Mouse (Mus musculus): Measurements from ENCODE around the gene Sugct. TPM values are rescaled to one million over a fixed set of nuclear protein-coding genes. Genes with fewer than 3 reads are reported as not detected.

The Sugct gene
- polyA plus RNA-seq, 1 experiment: 2.1 TPM

GRCm38 (mm10) chr13:16939466-16939811 is 755.9 kb downstream of the Sugct start:
- Histone ChIP-seq H3K27me3 (replicated peaks) (no peaks in the 10 kb centered on the region), H3K9me3 (no peaks in the 10 kb centered on the region; the same call in 1 of the 2 replicates), H3K4me3 (replicated peaks) (no peak overlapping the region), H3K4me1 (no peaks in the 10 kb centered on the region), H3K36me3 (replicated peaks; ENCODE audit: low read length) (no peaks in the 10 kb centered on the region)
- no peak for TF ChIP-seq FLI1 (IDR thresholded peaks at IDR 0.05; ENCODE audit: low read length)
- TF ChIP-seq GATA1 (IDR thresholded peaks at IDR 0.05; ENCODE audit: borderline replicate concordance, low read length): no peak

GRCm38 (mm10) chr13:16938552-16939465 is 756.5 kb downstream of the Sugct start:
- Histone ChIP-seq H3K36me3 (replicated peaks; ENCODE audit: low read length) (no peaks in the 10 kb centered on the region), H3K4me1 (no peaks in the 10 kb centered on the region), H3K27me3 (replicated peaks) (no peaks in the 10 kb centered on the region), H3K4me3 (replicated peaks) (no peak overlapping the region), H3K9me3 (no peaks in the 10 kb centered on the region; the same call in 1 of the 2 replicates)
- TF ChIP-seq GATA1 (IDR thresholded peaks at IDR 0.05; ENCODE audit: borderline replicate concordance, low read length) (no peak), FLI1 (IDR thresholded peaks at IDR 0.05; ENCODE audit: low read length) (no peak)

GRCm38 (mm10) chr13:16937422-16938202 is 757.7 kb downstream of the Sugct start:
- Histone ChIP-seq H3K9me3 (no peaks in the 10 kb centered on the region; the same call in 1 of the 2 replicates), H3K4me3 (replicated peaks) (no peak overlapping the region)

GRCm38 (mm10) chr13:16935029-16935428 is 760.3 kb downstream of the Sugct start:
- Histone ChIP-seq H3K4me3 (replicated peaks) (no peak overlapping the region), H3K27me3 (replicated peaks) (no peaks in the 10 kb centered on the region), H3K4me1 (no peaks in the 10 kb centered on the region), H3K36me3 (replicated peaks; ENCODE audit: low read length) (no peaks in the 10 kb centered on the region), H3K9me3 (no peaks in the 10 kb centered on the region; the same call in 1 of the 2 replicates)
- TF ChIP-seq GATA1 (IDR thresholded peaks at IDR 0.05; ENCODE audit: borderline replicate concordance, low read length): no peak

More at GRCm38 (mm10) chr13:16937422-16938202, 757.7 kb downstream of the Sugct start:
- Histone ChIP-seq H3K36me3 (replicated peaks; ENCODE audit: low read length) (no peaks in the 10 kb centered on the region), H3K4me1 (no peaks in the 10 kb centered on the region), H3K27me3 (replicated peaks) (no peaks in the 10 kb centered on the region)
- no peak for TF ChIP-seq GATA1 (IDR thresholded peaks at IDR 0.05; ENCODE audit: borderline replicate concordance, low read length)
- TF ChIP-seq FLI1 (IDR thresholded peaks at IDR 0.05; ENCODE audit: low read length): no peak

GRCm38 (mm10) chr13:16933600-16933999 is 761.8 kb downstream of the Sugct start:
- TF ChIP-seq GATA1 (IDR thresholded peaks at IDR 0.05; ENCODE audit: borderline replicate concordance, low read length) (no peak), FLI1 (IDR thresholded peaks at IDR 0.05; ENCODE audit: low read length) (no peak)
- H3K4me1 ChIP-seq: no peaks in the 10 kb centered on the region
- no peak overlapping the region for H3K4me3 ChIP-seq (replicated peaks)
- H3K36me3 ChIP-seq (replicated peaks; ENCODE audit: low read length): no peaks in the 10 kb centered on the region
- no peaks in the 10 kb centered on the region for H3K27me3 ChIP-seq (replicated peaks)
- H3K9me3 ChIP-seq: no peaks in the 10 kb centered on the region

GRCm38 (mm10) chr13:16921305-16921704 is 774.0 kb downstream of the Sugct start:
- H3K27me3 ChIP-seq (replicated peaks): no peaks in the 10 kb centered on the region
- no peaks in the 10 kb centered on the region for H3K4me1 ChIP-seq

GRCm38 (mm10) chr13:16915697-16916096 is 779.7 kb downstream of the Sugct start:
- no peak for TF ChIP-seq GATA1 (IDR thresholded peaks at IDR 0.05; ENCODE audit: borderline replicate concordance, low read length)

More at GRCm38 (mm10) chr13:16921305-16921704, 774.0 kb downstream of the Sugct start:
- H3K9me3 ChIP-seq: no peaks in the 10 kb centered on the region
- no peak overlapping the region for H3K4me3 ChIP-seq (replicated peaks)
- H3K36me3 ChIP-seq (replicated peaks; ENCODE audit: low read length): no peaks in the 10 kb centered on the region
- no peak for TF ChIP-seq FLI1 (IDR thresholded peaks at IDR 0.05; ENCODE audit: low read length)

GRCm38 (mm10) chr13:16912214-16912613 is 783.1 kb downstream of the Sugct start:
- TF ChIP-seq FLI1 (IDR thresholded peaks at IDR 0.05; ENCODE audit: low read length): no peak
- no peak for TF ChIP-seq GATA1 (IDR thresholded peaks at IDR 0.05; ENCODE audit: borderline replicate concordance, low read length)
- Histone ChIP-seq H3K4me3 (replicated peaks) (no peak overlapping the region), H3K4me1 (no peaks in the 10 kb centered on the region)

More at GRCm38 (mm10) chr13:16915697-16916096, 779.7 kb downstream of the Sugct start:
- H3K27me3 ChIP-seq (replicated peaks): no peaks in the 10 kb centered on the region
- no peaks in the 10 kb centered on the region for H3K36me3 ChIP-seq (replicated peaks; ENCODE audit: low read length)
- H3K4me3 ChIP-seq (replicated peaks): no peak overlapping the region
- no peaks in the 10 kb centered on the region for H3K9me3 ChIP-seq
- H3K4me1 ChIP-seq: no peaks in the 10 kb centered on the region

GRCm38 (mm10) chr13:16906974-16907373 is 788.4 kb downstream of the Sugct start:
- Histone ChIP-seq H3K9me3 (no peaks in the 10 kb centered on the region), H3K4me1 (no peaks in the 10 kb centered on the region), H3K4me3 (replicated peaks) (no peak overlapping the region), H3K36me3 (replicated peaks; ENCODE audit: low read length) (no peaks in the 10 kb centered on the region), H3K27me3 (replicated peaks) (no peaks in the 10 kb centered on the region)
- TF ChIP-seq GATA1 (IDR thresholded peaks at IDR 0.05; ENCODE audit: borderline replicate concordance, low read length) (no peak), FLI1 (IDR thresholded peaks at IDR 0.05; ENCODE audit: low read length) (no peak)

More at GRCm38 (mm10) chr13:16912214-16912613, 783.1 kb downstream of the Sugct start:
- Histone ChIP-seq H3K36me3 (replicated peaks; ENCODE audit: low read length) (no peaks in the 10 kb centered on the region), H3K9me3 (no peaks in the 10 kb centered on the region), H3K27me3 (replicated peaks) (no peaks in the 10 kb centered on the region)

- no peaks in the 10 kb centered on the region for H3K4me1 ChIP-seq
- no peaks in the 10 kb centered on the region for H3K27me3 ChIP-seq (replicated peaks)
- no peaks in the 10 kb centered on the region for H3K36me3 ChIP-seq (replicated peaks; ENCODE audit: low read length)
- no peaks in the 10 kb centered on the region for H3K9me3 ChIP-seq
- TF ChIP-seq FLI1 (IDR thresholded peaks at IDR 0.05; ENCODE audit: low read length): no peak
- TF ChIP-seq GATA1 (IDR thresholded peaks at IDR 0.05; ENCODE audit: borderline replicate concordance, low read length): no peak
- H3K4me3 ChIP-seq (replicated peaks): no peak overlapping the region
These were observed 793.9 kb downstream of the Sugct start for GRCm38 (mm10) chr13:16901424-16901823.
